Mouse (Mus musculus): Measurements from ENCODE around the gene Hspa13. TPM values are rescaled to one million over a fixed set of nuclear protein-coding genes. Genes with fewer than 3 reads are reported as not detected.

Hspa13 gene
- total RNA-seq (2022), result 10 to 100 TPM; 33.8 to 38.3 (median 35.6) TPM

DNA sequence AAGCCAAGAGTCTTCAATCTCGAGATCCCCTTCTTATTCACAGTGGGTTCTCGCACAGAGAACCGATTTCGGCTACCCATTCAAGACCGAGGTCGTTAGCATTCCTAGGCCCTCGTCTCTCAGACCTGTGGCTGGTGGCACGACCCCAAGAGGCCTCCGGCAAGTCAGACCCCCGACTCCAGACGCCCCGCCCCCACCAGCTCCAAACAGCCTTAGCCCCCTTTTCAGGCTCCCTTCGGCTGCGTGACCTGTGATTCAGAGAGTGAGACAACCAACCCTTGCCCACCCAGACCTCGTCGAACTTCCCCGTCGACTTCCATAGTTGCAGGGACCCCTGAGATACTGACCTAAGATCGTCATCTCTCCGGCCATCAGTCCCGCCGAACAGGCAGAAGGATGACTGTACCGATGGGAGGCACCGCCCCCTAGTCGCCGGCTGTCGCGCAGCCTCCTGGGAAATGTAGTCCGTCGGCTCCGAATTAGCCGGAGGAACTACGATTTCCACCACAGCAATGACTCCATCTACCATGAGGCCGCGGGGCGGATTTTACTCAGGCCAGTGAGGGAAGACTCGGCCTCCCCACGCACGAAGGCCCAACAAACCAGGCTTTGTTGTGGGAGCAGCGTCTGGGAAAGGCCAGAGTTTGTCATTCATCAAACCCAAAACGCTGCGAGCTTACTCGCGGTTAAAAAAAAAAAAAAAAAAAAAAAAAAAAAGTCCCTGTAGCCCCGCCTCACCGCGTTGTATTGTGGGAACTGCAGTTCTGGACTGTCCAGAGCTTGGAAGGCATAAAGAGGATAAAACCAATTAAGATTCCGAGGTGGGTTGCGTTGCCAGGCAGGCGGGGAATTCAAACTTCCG is at the start of gene Hspa13:
Hspa13 (minus strand) TSS at position 717 of the 862 bp plus-strand sequence.
- DNase-seq (ENCODE audit: low spot score in 2 of 2), result peak; percentile 93 to 99

DNA sequence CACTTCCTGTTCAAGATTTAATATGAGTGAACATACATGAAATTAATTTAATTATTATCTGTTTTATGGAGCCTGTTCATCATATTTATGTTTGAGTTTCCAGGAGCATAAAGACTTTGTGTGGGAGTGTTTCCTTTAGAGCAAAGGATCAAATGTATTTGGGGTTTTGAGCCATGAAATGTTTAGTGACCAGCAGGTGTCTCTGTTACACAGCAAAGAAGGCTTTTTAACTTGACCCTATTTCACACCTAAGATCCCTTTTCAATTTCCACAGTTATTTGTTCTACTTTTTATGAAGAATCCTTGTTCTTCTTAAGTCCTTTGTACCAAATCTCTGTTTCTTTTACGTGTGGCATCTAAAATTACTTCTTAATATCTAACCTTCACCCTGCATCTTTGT is 12.4 kb upstream of the Hspa13 start:
- no peak for DNase-seq (ENCODE audit: low spot score in 2 of 2)

DNA sequence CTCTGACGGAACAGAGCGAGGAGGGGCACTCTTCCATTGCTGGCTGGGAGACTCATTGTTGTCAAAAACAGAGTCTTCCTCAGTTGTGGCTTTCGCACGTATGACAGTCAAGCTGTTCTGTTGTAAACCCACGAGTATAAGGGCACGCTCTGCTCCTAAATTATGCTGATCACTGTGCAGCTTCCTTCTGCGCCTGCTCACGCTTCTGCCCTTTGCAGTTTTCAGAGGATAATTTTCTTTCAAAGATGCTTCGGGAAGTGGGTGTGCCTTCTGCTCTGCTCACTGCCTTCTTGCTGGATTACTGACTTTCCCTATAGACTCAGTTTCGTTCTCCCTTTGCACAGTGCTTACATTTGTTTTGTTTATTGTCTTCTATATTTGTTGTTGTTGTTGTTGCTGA is 6.3 kb upstream of the Hspa13 start:
- DNase-seq (ENCODE audit: low spot score in 2 of 2), result no peak

DNA sequence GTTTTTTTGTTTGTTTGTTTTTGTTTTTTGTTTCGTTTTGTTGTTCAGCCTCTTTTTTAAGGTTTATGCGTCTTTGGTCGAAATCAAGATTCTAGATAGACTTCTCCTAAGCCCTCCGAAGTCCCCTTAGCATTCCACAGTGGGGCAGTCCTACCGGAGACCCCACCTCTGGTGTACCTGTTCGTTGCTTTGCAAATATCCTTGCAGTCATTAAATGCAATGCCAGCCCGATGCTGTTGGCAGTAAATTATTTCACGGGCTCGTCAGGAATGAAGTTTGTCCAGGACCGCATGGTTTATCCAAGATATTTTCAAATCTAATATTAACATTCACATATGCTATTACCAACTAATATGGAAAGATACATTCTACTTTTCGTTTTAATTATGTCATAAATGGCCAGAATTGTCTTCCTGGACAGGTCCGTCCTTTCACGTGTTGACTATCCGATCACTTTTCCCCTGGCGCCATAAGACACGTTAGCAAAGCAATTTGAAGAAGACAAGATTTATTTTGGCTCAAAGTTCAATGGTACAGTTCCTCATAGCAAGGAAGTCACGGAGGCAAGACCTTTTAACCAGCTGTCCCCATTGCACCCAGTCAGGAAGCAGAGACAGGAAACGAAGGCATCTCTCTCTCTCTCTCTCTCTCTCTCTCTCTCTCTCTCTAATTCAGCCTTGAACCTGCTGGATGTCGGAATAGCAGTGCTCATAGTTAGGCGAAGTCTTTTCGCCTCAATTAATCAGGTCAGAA is 522 bp upstream of the Hspa13 start:
- DNase-seq (ENCODE audit: low spot score in 2 of 2), result no peak

DNA sequence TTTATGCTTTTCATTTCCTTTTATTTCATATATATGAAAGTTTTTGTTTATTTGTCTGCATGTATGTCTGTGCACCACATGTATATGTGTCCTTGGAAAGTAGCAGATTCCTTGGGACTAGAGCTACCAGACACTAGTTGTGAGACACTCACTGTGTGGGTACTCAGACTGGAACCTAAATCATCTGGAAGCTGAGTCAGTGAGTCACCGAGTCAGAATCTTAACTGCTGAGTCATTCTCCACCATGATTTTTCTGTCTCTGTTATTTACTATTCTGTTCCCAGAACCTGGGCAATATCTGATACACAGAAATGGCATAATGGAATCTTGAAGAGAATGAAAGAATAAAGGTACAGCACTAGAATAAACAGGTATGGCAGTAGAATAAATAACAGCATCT is 14.0 kb downstream of the Hspa13 start:
- no peak for DNase-seq (ENCODE audit: low spot score in 2 of 2)

DNA sequence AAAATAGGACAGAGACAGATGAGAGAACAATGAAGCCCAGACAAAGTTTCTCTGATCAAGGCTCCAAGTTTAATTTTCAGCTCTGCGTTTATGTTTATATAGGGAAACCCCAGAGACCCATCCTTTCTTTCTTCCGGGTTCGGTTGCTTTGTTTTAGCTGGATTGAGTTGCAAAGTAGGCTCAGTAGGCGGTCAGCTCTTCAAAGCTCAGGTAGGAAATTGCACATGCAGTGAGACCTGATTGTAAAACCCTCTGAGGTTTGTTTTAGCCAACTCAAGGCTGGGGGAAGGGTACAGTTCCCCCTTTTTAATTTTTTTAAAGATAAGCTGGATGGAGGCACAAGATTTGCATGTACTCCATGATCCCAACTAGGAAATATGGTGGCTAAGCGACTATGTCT is 16.8 kb downstream of the Hspa13 start:
- no peak for DNase-seq (ENCODE audit: low spot score in 2 of 2)

DNA sequence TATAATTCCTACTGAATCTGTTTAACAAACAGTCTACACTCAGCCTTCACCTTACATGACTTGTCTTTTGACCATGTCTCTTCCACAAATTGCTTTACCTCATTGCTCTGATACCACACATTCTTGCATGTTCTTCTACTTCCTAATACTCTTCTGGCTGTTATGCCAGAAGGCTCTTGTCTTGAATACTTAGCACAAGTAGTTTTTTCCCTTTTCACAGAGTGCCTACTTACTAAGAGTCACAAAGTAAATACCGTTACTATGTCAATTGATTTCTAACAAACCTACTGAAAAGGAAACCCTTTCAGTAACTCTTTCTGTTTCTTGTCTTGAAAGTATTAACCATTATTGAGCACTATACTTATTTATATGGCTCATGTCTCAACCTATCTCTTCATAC is 18.0 kb downstream of the Hspa13 start:
- DNase-seq (ENCODE audit: low spot score in 2 of 2), result no peak

DNA sequence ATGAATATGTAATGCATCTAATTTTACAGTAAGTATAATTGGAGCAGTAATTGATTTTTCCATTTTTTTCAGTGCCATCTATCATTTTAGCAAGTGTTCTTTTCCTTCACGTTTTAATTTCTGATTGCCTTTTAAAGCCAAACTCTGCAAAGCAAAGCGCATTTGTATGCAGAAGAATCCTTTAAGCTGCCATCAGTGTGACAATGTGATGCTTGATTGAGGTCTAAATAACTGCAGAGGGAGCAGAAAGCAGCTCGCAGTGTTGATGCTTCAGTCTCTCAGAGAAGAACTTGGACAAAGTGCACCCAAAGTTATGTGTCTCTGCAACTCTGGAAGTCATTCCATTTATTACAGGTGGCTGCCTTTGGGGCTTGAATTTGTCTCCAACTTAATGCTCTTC is 22.9 kb downstream of the Hspa13 start:
- DNase-seq (ENCODE audit: low spot score in 2 of 2), result no peak

DNA sequence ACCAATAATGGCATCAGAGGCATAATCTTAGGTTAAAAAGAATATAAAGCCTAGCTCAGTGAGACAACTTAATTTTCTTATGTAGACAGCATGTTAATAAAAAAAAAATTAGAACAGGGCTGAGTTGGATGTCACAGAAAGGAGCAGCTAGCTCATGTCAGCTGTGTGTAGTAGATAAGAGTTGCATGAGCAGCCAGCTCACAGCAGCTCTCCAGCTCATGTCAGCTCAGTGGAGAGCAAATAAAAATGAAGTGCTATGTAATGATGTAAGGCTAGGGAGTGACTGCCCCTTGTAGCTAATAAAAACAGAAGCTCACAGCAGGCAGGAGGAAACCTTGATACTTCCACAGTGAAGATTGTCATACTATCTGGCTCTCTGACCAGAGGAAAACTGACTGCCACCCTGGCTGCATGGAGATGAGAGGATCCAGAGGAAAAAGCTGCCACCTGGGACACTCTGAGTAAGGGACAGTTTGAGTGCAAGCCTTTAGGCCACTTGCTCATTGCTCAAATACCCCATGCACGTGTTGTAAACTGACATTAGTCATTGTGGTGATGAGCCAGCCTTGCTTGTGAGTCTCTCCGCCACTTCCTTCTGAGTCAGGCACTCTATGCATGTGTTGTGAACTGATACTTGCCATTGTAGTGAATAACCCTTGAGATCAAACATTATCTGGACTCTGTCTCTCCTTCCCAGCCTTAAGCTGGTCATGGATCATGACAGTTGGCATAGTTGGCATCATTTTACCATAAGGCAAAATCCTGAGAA is 49.3 kb downstream of the Hspa13 start:
- no peak for DNase-seq (ENCODE audit: low spot score in 2 of 2)

DNA sequence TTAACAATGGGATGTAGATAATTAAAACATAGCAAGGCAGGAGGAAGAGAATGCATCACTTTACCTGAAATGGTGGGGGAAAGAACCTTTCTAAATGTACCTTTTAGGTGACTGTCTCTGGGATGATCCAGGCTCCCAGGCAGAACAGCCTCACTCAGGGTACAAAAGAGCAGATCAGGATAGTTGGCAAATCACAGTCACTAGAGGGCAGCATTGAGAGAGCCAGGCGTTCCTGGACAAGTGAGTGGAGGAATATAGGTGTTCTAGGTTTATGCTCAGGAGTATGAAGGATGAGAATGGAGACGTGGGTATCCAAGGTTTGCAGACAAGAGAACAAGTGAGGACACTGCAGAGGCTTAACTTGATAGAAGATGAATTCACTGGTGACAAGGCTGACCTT is 70.7 kb downstream of the Hspa13 start:
- DNase-seq (ENCODE audit: low spot score in 2 of 2), result peak; percentile 5 to 7

Small RNA genes within 50 kb of the gene (microRNA-seq; reads per million reads assigned to microRNA genes)
- gene Gm22923, result 0 reads per million in 2 experiments

Other genes starting within 250 kb of the Hspa13 start
- gene Lipi, start 181.0 kb downstream of the Hspa13 start, total RNA-seq (2022), result not detected
- gene Rbm11, start 174.3 kb downstream of the Hspa13 start, total RNA-seq (2022), result 1 to 10 TPM; 5.9 to 8.1 (median 6.7) TPM